Mouse (Mus musculus): ENCODE measurements around the gene Kcnd3.

- TF ChIP-seq CTCF (IDR thresholded peaks at IDR 0.05; ENCODE audit: low read depth, low read length), result no peak
- TF ChIP-seq POLR2A (IDR thresholded peaks at IDR 0.05; ENCODE audit: borderline replicate concordance, low read depth, low read length), result no peak
Observed at GRCm38 (mm10) chr3:105504272-105504671, 52.1 kb downstream of the Kcnd3 start.
